Mouse (Mus musculus): Measurements from ENCODE around the gene Lct. TPM values are rescaled to one million over a fixed set of nuclear protein-coding genes. Genes with fewer than 3 reads are reported as not detected.
"Not testable (repeated sequence)": the region's sequence is repeated elsewhere in the genome, so short reads cannot be mapped to it uniquely, and the experiment has no call there.

Gene Lct
- polyA plus RNA-seq, 2 experiments, result 0.02 TPM; not detected in 1

DNA sequence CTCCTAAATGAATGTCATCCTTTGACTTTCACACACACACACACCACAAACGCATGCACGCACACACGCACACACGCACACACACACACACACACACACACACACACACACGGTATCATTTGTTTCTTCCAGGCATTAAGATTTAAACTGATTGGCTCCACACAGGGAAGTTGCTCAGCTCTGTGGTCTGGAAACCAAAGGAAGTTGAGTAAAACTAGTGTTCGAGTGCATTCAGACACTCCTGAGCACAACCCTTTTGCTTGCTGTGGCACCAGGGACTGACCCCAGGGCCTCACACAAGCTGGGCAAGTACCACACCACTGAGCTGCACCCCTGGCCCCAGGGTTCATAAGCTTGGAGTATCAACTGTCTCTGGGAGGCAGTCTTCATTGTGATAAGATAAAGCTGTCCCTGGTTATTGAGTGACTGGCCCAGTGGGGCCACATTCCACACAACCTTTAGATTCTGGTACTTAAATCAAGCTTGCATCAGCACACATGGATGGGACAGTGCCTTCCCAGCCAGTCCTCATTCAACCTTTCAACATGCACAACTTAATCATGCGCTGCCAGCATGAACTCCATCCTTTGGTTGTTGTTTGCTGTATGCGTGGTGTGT, 5.0 kb downstream of the Lct start:
- ATAC-seq (ENCODE audit: insufficient read depth) (peak; percentile 35; the same call in 1 of the 2 replicates), DNase-seq (ENCODE audit: low read depth in 3 of 3, low spot score in 3 of 3) (no peak)
- H3K4me1 ChIP-seq (replicated peaks; ENCODE audit: control insufficient read depth in 2 of 2, insufficient read depth in 2 of 2, low read length in 1 of 2), result peaks cover 0 to 15% of the 10 kb centered on the region in 2 experiments; a peak in 3 of 4 replicates
- no peak for TF ChIP-seq CTCF (IDR thresholded peaks at IDR 0.05; ENCODE audit: low read depth)
- no peak for TF ChIP-seq EP300 (IDR thresholded peaks at IDR 0.05; ENCODE audit: low read depth)
- WGBS (ENCODE audit: insufficient replicate concordance), result 56% methylated on average over 8 of the region's 8 CpGs
- H3K9ac ChIP-seq (replicated peaks), result no peak overlapping the region
- no peak overlapping the region for H3K4me2 ChIP-seq (ENCODE audit: low read depth)
- no peak overlapping the region for H3K27ac ChIP-seq
- H3K36me3 ChIP-seq (replicated peaks; ENCODE audit: control insufficient read depth, insufficient read depth, low read depth), result peaks cover 10% of the 10 kb centered on the region
- H3K27me3 ChIP-seq (ENCODE audit: control insufficient read depth, insufficient read depth, low read length), result no peaks in the 10 kb centered on the region
- H3K9me3 ChIP-seq (ENCODE audit: control insufficient read depth, low read length), result no peaks in the 10 kb centered on the region
- no peak overlapping the region for H3K4me3 ChIP-seq (ENCODE audit: insufficient read depth in 1 of 2, low read depth in 2 of 2, low read length in 2 of 2)

- not testable (repeated sequence) for DNase-seq (ENCODE audit: low read depth in 3 of 3, low spot score in 3 of 3); H3K9ac ChIP-seq (replicated peaks); H3K36me3 ChIP-seq (replicated peaks; ENCODE audit: control insufficient read depth, insufficient read depth, low read depth); H3K27ac ChIP-seq; H3K4me2 ChIP-seq (ENCODE audit: low read depth); H3K27me3 ChIP-seq (ENCODE audit: control insufficient read depth, insufficient read depth, low read length); H3K4me3 ChIP-seq (ENCODE audit: insufficient read depth in 1 of 2, low read depth in 2 of 2, low read length in 2 of 2); ATAC-seq (ENCODE audit: insufficient read depth); H3K9me3 ChIP-seq (ENCODE audit: control insufficient read depth, low read length); H3K4me1 ChIP-seq (replicated peaks; ENCODE audit: control insufficient read depth in 2 of 2, insufficient read depth in 2 of 2, low read length in 1 of 2)
- 80% methylated on average over 6 of the region's 6 CpGs for WGBS (ENCODE audit: insufficient replicate concordance)
Measured at GRCm38 (mm10) chr1:128319266-128319665, 8.9 kb downstream of the Lct start.

DNA sequence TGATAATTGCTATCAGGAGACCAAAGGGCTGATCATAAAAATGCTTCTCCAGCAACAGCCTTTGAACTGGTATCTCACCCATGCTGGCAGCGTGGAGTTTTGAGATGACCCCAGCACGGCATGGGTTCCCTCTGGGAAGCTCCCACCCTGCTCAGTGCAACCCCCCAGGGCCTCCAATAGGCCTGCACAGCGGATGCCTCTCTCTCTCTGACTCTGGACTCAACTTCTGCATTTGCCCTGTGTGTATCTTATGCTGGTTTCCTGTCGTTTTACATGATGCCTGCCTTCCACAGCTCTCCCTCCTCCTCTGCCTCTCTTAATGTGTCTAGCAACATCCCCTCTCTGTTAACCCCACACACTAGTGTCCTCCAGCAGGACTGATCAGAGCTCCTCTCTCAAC, 13.5 kb downstream of the Lct start:
- WGBS (ENCODE audit: insufficient replicate concordance), result 12% methylated on average over 4 of the region's 4 CpGs
- no peak for ATAC-seq (ENCODE audit: insufficient read depth)
- no peaks in the 10 kb centered on the region for H3K27me3 ChIP-seq (ENCODE audit: control insufficient read depth, insufficient read depth, low read length)
- H3K4me2 ChIP-seq (ENCODE audit: low read depth), result no peak overlapping the region
- H3K27ac ChIP-seq, result no peak overlapping the region
- TF ChIP-seq CTCF (IDR thresholded peaks at IDR 0.05; ENCODE audit: low read depth) (no peak), EP300 (IDR thresholded peaks at IDR 0.05; ENCODE audit: low read depth) (no peak)
- no peaks in the 10 kb centered on the region for H3K36me3 ChIP-seq (replicated peaks; ENCODE audit: control insufficient read depth, insufficient read depth, low read depth)
- no peak for DNase-seq (ENCODE audit: low read depth in 3 of 3, low spot score in 3 of 3)
- no peaks in the 10 kb centered on the region for H3K4me1 ChIP-seq (replicated peaks; ENCODE audit: control insufficient read depth in 2 of 2, insufficient read depth in 2 of 2, low read length in 1 of 2)
- H3K9ac ChIP-seq (replicated peaks), result no peak overlapping the region
- no peak overlapping the region for H3K4me3 ChIP-seq (ENCODE audit: insufficient read depth in 1 of 2, low read depth in 2 of 2, low read length in 2 of 2)
- no peaks in the 10 kb centered on the region for H3K9me3 ChIP-seq (ENCODE audit: control insufficient read depth, low read length)

- H3K4me3 ChIP-seq (ENCODE audit: insufficient read depth in 1 of 2, low read depth in 2 of 2, low read length in 2 of 2), result no peak overlapping the region
- no peak overlapping the region for H3K9ac ChIP-seq (replicated peaks)
- DNase-seq (ENCODE audit: low read depth in 3 of 3, low spot score in 3 of 3) (no peak), ATAC-seq (ENCODE audit: insufficient read depth) (no peak)
- no peaks in the 10 kb centered on the region for H3K4me1 ChIP-seq (replicated peaks; ENCODE audit: control insufficient read depth in 2 of 2, insufficient read depth in 2 of 2, low read length in 1 of 2)
- H3K27me3 ChIP-seq (ENCODE audit: control insufficient read depth, insufficient read depth, low read length), result no peaks in the 10 kb centered on the region
- 59% methylated on average over 3 of the region's 3 CpGs for WGBS (ENCODE audit: insufficient replicate concordance)
- no peak for TF ChIP-seq EP300 (IDR thresholded peaks at IDR 0.05; ENCODE audit: low read depth)
- peak; percentile 26; the same call in 1 of the 2 replicates for TF ChIP-seq CTCF (IDR thresholded peaks at IDR 0.05; ENCODE audit: low read depth)
- H3K27ac ChIP-seq, result no peak overlapping the region
- H3K36me3 ChIP-seq (replicated peaks; ENCODE audit: control insufficient read depth, insufficient read depth, low read depth), result no peaks in the 10 kb centered on the region
- H3K9me3 ChIP-seq (ENCODE audit: control insufficient read depth, low read length), result no peaks in the 10 kb centered on the region
- no peak overlapping the region for H3K4me2 ChIP-seq (ENCODE audit: low read depth)
Measured at GRCm38 (mm10) chr1:128309043-128309442, 19.1 kb downstream of the Lct start.

DNA sequence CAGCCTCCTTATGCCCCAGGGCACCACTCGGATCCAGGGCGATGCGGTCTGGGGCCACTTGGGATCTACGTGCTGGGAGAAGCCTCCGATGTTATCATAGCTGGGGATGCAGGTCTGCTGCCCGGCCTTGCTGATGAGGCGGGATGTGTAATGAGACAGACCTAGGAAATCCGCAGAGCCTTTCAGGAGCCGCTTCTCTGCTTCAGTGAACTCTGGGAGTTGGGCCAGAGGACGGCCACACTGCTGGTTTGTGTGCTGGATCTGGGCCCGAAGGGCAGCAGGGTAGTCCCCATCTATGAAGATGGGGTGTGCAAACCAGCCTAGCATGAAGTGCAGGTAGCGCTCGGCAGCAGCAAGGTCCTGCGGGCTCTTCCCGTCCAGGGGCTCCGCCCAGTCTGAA, 24.2 kb downstream of the Lct start:
- no peak overlapping the region for H3K9ac ChIP-seq (replicated peaks)

More for the DNA sequence above, 24.2 kb downstream of the Lct start:
- WGBS (ENCODE audit: insufficient replicate concordance), result 79% methylated on average over 16 of the region's 16 CpGs
- ATAC-seq (ENCODE audit: insufficient read depth), result no peak
- no peak overlapping the region for H3K27ac ChIP-seq
- no peak for TF ChIP-seq EP300 (IDR thresholded peaks at IDR 0.05; ENCODE audit: low read depth)
- TF ChIP-seq CTCF (IDR thresholded peaks at IDR 0.05; ENCODE audit: low read depth), result no peak
- no peak overlapping the region for H3K4me2 ChIP-seq (ENCODE audit: low read depth)
- no peak overlapping the region for H3K4me3 ChIP-seq (ENCODE audit: insufficient read depth in 1 of 2, low read depth in 2 of 2, low read length in 2 of 2)
- no peaks in the 10 kb centered on the region for H3K27me3 ChIP-seq (ENCODE audit: control insufficient read depth, insufficient read depth, low read length)
- H3K4me1 ChIP-seq (replicated peaks; ENCODE audit: control insufficient read depth in 2 of 2, insufficient read depth in 2 of 2, low read length in 1 of 2), result no peaks in the 10 kb centered on the region
- H3K36me3 ChIP-seq (replicated peaks; ENCODE audit: control insufficient read depth, insufficient read depth, low read depth), result no peaks in the 10 kb centered on the region
- no peaks in the 10 kb centered on the region for H3K9me3 ChIP-seq (ENCODE audit: control insufficient read depth, low read length)
- DNase-seq (ENCODE audit: low read depth in 3 of 3, low spot score in 3 of 3), result no peak

Measured in liver, embryonic 14.5 days (tissue).